Mouse (Mus musculus): ENCODE measurements at regions not wholly inside any gene's neighbourhood (a gene's known extent, or its start where the extent isn't known, plus 50 kb on each side); places are given as distances from the start of the nearest gene placed in this dataset.
A peak's percentile ranks its signal among the peaks of the same experiment; 100 is the strongest.

DNA sequence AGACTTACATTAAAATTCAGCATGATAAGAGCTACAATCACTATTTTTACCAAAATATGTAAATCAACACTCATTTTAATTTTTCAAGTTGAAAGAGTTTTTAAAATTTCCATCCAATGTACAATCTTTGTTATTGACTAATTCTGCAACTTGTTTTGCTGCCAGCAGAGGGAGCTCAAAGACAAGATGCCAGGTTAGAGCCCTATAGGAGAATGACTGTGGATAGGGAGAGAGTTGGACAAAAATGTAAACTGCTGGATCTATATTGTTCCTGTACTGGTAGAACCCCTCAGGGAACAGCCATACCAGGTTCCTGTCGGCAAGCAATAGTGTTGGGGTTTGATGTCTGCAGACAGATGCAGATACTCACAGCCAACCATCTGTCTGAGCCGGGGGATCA, 288.8 kb upstream of the 4930550L24Rik start:
- Histone ChIP-seq H3K4me1 (no peaks in the 10 kb centered on the region), H3K9me3 (replicated peaks) (no peaks in the 10 kb centered on the region), H3K36me3 (no peaks in the 10 kb centered on the region), H3K27ac (no peak overlapping the region), H3K4me3 (no peak overlapping the region), H3K27me3 (ENCODE audit: low read depth, poor library complexity, severe bottlenecking) (no peaks in the 10 kb centered on the region)
- peak; percentile 33 for DNase-seq (ENCODE audit: low spot score)
- WGBS = 63% methylated on average over 2 of the region's 2 CpGs

All from limb, embryonic 10.5 days (tissue).